Mouse (Mus musculus) fat pad, adult 2 months (tissue): ENCODE results near the gene Cdan1.

ENCODE experiments used
- DNase-seq: peaks from one replicate; pipeline ENCODE4 v3.0.0-alpha.2; 2011; ENCODE audit warnings: low read depth, low spot score; ENCODE audit errors: extremely low read depth

The Cdan1 gene

DNA sequence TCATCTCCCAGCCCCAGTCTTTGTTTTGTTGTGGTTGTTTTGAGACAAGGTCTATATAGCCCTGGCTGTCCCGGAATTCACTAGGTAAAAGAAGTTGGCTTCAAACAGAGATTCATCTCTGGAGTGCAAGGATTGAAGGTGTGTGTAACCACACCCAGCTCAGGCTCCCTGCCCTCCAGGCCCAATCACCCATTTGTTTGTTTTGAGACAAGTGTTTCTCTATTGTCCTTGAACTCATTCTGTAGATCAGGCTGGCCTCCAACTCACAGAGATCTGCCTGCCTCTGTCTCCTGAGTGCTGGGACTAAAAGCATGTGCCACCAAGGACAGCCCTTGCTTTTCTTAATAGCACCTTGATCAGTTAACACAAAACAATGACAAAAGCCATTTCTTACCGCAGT lies 101.9 kb downstream of the Cdan1 start:
- DNase-seq: no peak

- no peak for DNase-seq
These were observed 104.4 kb downstream of the Cdan1 start for GRCm38 (mm10) chr2:120745496-120745895.

- no peak for DNase-seq
These were observed 117.9 kb downstream of the Cdan1 start for GRCm38 (mm10) chr2:120731877-120732530.

DNA sequence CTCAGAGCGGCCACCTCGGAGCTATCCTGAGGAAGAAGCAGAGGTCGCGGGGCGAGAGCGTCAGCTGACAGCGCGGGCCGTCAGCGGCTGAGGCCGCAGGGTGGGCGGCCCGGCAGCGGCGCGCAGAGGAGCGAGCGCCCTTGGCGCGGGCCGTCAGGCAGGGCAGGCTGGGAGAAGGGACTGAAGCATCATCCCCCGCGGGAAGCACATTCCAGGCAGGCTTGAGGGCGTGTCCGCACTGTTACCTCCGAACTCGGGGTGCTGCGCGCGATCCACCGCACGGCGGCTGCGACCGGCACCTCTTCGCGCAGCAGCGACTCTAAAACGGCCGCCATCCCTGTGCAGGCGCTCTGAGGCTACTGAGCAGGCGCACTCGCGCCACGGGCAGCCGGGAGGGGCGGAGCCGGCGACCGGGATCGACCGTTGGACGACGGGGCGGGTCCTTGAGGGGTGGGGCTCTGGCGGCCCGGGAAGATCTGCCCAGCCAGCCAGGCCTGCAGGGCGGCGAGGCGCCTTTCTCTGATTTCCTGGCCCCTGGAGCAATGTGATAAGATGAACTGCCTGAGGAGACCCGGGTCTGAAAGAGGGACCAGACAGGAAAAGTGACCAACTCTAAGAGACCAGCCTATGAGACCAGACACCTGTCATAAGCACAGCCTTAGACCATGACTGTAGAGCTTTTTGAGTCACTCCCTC lies 118.6 kb downstream of the Cdan1 start:
- DNase-seq: no peak

GRCm38 (mm10) chr2:120730639-120731166 lies 119.2 kb downstream of the Cdan1 start:
- no peak for DNase-seq

GRCm38 (mm10) chr2:120729775-120730585 lies 119.9 kb downstream of the Cdan1 start:
- no peak for DNase-seq

GRCm38 (mm10) chr2:120724176-120724575 lies 125.8 kb downstream of the Cdan1 start:
- DNase-seq: no peak

DNA sequence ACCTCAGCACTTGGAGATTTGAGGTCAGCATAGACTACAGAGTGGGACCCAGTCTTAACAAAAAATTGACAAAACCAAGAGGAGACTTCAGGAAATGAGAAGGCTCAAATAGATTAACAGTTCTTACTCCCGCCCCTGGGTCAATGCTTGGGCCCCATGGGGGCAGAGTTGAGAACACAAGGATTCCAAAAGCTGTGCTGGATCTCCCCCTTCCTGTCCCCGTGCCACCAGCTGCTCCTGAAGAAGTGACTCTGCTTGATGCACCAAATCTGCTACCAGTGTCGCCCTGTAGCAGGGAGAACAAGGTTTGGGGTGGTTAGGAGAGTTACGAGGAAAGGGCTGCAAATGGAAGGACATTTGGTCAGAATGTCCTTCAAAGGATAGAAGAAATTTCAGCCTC lies 126.3 kb downstream of the Cdan1 start:
- DNase-seq: no peak

DNA sequence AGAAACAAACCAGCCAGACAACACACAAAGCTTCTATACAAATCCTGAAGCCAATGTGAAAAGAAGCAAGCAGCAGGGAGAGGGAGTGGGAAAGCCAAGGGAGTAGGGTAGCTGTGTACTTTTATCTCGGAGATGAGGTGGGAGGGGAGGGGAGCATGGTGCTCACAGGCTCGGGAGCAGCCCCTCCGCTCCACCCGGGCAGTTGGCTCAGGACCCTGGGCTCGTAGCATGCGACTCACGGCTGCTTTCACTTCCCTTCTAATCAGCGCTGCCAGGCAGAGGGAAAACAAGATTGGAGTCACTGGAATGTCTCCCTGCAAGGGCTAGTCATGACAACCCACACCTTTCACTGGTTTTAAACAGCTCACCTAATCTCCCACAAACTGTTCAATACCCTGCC lies 127.4 kb downstream of the Cdan1 start:
- no peak for DNase-seq

DNA sequence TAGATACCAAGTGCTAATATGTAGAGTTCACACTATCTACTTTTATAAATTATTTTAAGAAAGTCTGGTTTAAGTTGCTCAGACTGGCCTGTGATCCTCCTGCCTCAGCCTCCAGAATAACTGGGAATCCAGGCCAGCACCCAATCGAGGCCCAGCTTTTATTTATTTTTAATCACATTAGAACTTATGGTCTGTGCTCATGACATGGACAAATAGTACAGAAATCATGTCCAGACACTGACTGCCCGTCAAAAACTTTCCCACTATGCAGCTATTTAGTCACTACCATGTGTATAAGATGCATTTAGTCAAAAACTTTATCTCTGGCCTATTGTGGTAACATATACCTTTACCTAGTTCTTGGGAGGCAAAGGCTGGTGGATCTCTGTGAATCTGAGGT lies 128.0 kb downstream of the Cdan1 start:
- DNase-seq: no peak

DNA sequence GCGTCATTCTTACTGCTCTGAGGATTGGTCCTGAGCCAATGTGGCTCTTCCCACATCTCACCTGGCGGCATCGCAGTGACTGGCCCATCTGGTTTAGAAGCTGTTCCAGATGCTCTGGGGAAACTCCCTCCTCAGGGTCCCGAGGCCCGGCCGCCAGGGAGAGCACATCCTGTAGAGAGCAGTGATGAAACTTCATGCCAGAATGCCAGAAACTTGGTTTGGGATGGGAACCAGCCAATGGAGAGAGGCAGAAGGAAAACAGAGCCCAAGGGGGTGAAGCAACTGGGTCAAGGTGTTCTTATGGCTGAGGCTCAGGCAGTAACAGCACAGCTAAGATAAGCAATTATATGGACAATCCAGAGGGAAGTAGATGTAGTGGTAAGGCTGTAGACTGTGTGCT lies 129.1 kb downstream of the Cdan1 start:
- DNase-seq: peak; percentile 68

DNA sequence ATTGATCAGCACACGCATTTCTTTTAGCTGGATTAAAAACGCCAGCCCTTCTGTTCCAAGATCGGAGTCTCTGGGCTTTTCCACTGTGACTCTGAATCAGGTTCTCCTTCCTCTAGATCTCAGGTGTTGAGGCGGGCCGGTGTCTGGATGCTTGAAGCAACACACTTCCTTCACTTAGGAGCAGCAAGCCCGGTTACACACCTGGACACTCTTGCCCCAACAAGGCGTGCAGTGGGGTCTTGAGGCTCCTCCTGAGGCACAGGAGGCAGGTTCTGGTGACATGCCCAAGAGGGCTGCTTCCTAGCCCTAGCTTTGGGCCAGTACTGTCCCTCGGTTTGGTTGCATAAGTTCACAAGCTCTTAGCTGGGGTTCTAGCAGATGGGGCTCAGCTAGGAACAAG lies 131.4 kb downstream of the Cdan1 start:
- no peak for DNase-seq

DNA sequence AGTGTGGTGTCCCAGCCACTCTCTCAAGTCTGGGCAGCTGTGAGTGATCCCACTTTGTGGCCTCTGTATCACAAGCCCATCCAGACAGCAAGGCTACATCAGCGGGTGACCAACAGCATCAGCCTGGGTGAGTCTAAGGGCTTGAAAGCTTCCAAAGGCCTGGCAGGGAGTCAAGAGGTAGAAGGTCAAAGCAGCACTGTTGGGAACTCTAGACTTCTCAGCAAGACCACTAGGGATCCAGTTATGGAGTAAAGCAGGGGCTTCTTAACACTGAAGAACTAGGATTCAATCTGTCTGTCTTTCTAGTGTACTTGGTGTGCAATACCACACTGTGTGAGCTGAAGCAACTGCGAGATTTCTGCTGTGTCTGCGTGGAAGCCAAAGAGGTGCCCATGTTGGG lies 136.5 kb downstream of the Cdan1 start:
- no peak for DNase-seq

- no peak for DNase-seq
These were observed 139.0 kb downstream of the Cdan1 start for GRCm38 (mm10) chr2:120710948-120711347.

- no peak for DNase-seq
These were observed 139.8 kb downstream of the Cdan1 start for GRCm38 (mm10) chr2:120710154-120710553.

DNA sequence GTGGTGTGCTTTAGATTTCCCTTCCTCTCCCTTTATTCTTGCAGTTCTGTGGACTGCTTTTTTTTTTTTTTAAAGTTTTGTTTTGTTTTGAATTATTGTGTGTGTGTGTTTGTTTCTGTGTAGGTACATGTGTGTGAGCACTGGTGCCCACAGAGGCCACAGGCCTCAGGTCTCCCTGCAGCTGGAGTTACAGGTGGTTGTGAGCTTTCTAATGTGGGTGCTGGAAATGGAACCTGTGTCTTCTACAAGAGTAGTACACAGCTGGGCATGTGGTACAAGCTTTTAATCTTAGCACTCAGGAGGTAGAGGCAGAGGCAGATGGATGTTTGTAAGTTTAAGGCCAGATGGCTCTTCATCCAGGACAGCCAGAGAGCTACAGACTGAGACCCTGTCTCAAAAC lies 142.9 kb downstream of the Cdan1 start:
- no peak for DNase-seq

DNA sequence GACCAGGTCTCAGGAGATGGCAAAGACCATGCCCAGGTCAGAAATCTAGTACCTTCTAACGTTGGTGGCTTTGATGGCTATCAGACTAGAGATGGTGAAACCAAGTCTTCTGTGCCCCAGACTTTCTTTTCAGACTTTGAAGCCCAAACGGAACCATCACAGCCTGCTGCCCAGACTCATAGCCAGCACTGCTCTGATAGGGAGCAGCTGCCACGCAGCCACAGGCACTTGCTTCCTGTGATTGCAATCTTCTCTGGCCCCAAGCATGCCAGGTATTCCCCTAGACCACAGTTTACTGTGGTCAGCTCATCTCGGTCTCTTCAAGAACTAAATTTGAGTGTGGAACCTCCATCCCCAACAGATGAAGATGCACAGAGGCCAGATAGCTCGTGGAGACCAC lies 147.3 kb downstream of the Cdan1 start:
- no peak for DNase-seq

GRCm38 (mm10) chr2:120700379-120700885 lies 149.5 kb downstream of the Cdan1 start:
- no peak for DNase-seq

GRCm38 (mm10) chr2:120697767-120698166 lies 152.2 kb downstream of the Cdan1 start:
- no peak for DNase-seq

DNA sequence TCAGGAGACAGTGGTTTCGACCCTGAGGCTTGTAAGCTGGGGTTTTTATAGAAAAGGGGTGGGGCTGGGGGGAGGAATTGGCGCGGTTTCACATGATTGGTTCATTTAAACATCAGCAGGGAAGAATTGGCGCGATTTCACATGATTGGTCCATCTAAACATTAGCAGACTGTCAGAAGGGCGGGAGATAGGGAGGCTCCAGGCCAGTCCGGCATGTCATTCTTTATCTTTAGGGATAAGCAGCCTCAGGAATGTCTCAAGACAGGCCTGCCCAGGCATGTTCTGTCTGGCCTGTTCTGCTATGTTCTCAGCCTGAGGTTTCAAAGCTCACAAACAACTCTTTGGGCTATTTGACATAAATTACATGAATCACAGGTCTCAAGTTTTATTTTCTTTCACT lies 168.8 kb downstream of the Cdan1 start:
- DNase-seq: peak; percentile 46

- no peak for DNase-seq
These were observed 179.7 kb downstream of the Cdan1 start for GRCm38 (mm10) chr2:120670253-120670652.

DNA sequence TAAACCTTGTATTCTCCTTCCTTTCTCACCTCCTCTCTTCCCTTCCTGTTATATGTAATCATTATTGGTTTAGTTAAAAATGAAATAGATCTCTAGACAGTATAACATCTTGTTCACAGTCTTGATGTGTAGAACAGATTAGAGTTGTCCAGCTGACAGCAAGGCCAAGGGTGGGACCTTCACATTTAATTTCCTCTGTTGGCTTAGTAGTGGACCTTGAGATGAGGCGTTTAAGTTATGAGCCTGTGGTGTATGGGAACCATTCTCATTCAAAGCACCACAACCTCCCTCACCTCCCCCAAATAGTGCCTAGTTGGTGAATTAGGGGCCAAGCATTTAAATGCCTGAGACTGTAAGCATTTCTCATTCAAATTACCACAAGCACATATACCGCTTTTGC lies 182.5 kb downstream of the Cdan1 start:
- no peak for DNase-seq
